Mouse (Mus musculus): ENCODE results near the gene Ankef1.
A peak's percentile ranks its signal among the peaks of the same experiment; 100 is the strongest.

Gene Ankef1

GRCm38 (mm10) chr2:136501651-136502050 is at the start of gene Ankef1:
Gene Ankef1, plus strand, starts transcription at chr2:136501910.
- DNase-seq (ENCODE audit: low spot score) = no peak

- DNase-seq (ENCODE audit: low spot score) = no peak
These were observed 45.2 kb upstream of the Ankef1 start for GRCm38 (mm10) chr2:136456468-136456867.

GRCm38 (mm10) chr2:136456875-136457274 is 44.8 kb upstream of the Ankef1 start:
- no peak for DNase-seq (ENCODE audit: low spot score)

GRCm38 (mm10) chr2:136477656-136478055 is 24.1 kb upstream of the Ankef1 start:
- no peak for DNase-seq (ENCODE audit: low spot score)

DNA sequence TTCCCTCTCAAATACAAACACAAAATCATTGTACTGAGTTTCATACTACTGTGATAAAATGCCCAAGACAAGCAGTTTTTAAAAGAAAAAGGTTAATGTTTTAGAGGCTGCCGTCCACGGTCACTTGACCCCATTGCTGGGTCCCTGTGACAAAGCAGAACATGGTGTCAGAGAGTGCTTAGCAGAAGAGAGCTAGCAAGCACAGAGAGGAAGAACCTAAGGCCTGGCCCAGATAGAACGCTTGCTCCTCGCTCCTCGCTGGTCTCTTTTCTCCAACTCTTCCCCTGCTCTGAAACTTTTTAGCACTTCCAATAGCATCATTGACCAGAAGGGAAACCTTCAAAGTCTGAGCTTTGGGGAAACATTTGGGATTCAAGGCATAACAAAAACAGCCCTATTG is 19.4 kb upstream of the Ankef1 start:
- DNase-seq (ENCODE audit: low spot score) = no peak

DNA sequence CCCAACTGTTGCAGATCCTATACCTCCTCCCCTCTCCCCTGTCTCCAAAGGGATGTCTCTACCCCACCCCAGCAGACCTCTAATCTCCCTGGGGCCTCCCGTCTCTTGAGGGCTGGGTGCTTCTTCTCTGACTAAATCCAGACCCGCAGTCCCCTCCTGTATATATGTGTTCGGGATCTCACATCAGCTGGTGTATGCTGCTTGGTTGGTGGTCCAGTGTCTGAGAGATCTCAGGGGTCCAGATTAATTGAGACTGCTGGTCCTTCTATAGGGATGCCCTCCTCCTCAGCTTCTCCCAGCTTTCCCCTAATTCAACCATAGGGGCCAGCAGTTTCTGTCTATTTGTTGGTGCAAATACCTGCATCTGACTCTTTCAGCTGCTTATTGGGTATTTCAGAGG is 18.7 kb upstream of the Ankef1 start:
- no peak for DNase-seq (ENCODE audit: low spot score)

DNA sequence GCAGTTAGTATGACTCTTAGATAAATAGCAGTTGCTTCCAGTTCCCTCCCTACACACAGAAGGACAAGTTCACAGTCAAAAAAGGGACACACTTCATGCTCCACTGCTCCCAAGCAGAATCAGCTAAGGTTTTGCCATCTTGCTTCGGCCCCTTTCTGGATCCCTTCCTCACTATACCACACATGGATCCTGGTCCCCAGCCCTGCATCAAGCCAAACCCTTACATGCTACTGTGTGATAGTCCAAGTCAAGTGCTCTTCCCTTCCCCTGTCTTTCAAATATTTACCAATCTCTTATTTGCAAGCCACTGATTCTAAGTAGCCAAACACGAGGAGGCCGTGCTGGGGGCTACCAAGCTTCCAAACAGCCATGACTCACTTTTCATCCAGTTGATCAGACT is 16.8 kb upstream of the Ankef1 start:
- DNase-seq (ENCODE audit: low spot score) = no peak

- DNase-seq (ENCODE audit: low spot score) = no peak
These were observed 16.3 kb upstream of the Ankef1 start for GRCm38 (mm10) chr2:136485401-136485800.

DNA sequence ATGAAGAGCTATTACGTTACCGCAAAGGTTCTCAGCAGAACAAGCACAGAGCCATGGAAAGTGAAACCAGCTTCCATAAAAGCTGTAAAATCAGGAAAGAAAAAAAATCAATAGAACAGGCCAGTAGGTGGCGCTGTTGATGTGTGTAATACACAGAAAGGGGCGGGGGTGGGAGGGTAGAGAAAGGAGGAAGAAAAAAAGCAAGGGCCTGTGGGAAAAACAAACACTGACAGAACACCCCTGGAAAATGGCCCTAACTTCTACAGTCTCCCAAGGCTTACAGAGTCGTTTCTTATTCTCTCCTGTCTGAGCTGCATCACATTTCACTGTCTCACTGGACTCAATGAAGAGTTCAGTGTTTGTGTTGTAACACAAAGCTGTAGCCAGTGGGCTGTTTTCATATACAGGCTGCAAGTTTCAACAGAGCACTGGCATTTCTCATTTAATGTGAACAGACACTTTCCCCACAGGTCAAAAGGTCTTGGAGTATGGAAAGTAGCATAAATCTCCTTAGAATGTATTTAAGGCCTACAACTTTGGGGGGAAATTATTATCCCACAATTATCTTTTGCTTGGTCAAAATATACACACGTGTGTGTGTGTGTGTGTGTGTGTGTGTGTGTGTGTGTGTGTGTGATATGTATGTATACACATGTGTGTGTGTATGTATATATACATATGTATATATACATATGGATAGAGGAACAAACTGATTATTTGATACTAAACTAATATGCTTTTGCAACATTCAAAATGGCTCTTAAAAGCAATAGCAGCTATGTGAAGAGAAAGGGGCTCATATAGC is 15.7 kb upstream of the Ankef1 start:
- peak; percentile 85 for DNase-seq (ENCODE audit: low spot score)

DNA sequence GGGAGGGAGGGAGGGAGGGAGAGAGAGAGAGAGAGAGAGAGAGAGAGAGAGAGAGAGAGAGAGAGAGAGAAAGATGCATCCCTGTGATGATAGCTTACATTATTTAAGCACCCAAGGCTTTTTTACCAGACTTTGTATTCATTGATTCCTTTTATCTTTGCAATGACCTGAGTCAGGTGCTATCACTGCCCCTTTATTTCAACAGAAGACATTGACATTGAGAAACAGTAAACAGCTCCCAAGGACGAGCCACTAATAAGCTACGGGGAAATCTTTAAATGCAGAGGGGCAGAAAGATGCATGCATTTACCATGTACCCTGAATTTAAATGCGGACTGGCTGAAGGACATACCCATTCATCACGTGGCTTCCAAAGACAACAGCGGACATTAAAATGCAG is 14.7 kb upstream of the Ankef1 start:
- no peak for DNase-seq (ENCODE audit: low spot score)

GRCm38 (mm10) chr2:136511073-136511472 is 9.4 kb downstream of the Ankef1 start:
- DNase-seq (ENCODE audit: low spot score) = no peak

- DNase-seq (ENCODE audit: low spot score) = no peak
These were observed 10.0 kb downstream of the Ankef1 start for GRCm38 (mm10) chr2:136511756-136512155.

DNA sequence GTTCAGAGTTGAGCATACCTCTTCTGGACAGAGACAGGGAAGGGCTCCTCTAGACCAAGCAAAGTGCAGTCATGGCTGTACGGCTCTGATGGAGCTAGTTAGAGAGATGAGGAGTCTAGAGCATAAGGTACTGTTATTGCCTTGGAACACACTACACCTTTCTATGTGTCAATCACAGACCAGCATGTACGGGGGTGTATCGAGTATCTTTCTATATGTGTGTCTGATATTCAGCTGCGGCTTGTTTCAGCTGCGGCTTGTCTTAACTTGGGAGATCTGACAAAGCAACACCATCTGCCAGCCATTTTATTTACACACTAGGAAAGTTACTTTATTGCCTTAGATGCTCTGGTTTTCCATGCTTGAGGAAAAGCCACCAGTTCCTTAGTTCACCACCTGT is 11.1 kb downstream of the Ankef1 start:
- DNase-seq (ENCODE audit: low spot score) = no peak

- DNase-seq (ENCODE audit: low spot score) = no peak
These were observed 12.1 kb downstream of the Ankef1 start for GRCm38 (mm10) chr2:136513806-136514205.

DNA sequence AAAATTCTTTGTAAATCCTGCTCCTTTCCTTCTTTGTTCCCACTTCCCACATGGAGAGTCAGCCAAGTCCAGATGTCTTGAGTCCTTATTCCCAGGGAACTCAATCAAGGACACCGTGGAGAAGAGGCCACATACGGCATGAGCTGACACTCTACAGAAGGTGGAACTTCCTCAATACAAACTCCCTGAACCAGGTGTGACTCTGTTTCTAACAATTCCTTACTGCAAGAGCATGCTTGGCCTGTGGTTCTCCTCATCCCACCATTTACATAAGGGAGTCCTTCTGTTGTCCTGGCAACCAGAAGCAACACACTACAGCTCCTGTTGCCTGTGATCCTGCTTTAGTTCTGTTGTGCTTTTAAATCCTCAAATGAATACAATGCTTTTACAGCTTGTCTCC is 13.8 kb downstream of the Ankef1 start:
- no peak for DNase-seq (ENCODE audit: low spot score)

- no peak for DNase-seq (ENCODE audit: low spot score)
These were observed 27.2 kb downstream of the Ankef1 start for GRCm38 (mm10) chr2:136528937-136529336.

GRCm38 (mm10) chr2:136532033-136532432 is 30.3 kb downstream of the Ankef1 start:
- peak; percentile 94 for DNase-seq (ENCODE audit: low spot score)

DNA sequence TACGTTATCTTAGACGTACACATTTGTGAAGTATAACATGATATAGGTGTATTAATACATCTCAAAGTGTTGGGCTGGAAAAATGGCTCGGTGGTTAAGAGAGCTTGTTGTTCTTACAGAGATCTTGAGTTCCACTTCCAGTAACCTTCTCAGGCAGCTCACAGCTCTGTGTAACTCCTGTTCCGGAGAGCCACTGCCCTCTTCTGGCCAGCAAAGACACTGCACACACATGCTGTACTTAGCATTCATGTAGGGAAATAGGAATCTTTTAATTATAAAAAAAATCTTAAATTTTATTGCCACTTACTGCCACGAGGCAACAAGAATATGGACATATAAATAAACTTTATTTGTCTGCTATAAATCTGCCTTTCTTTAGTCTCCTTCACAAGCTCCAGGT is 56.3 kb downstream of the Ankef1 start:
- DNase-seq (ENCODE audit: low spot score) = no peak

- no peak for DNase-seq (ENCODE audit: low spot score)
These were observed 60.6 kb downstream of the Ankef1 start for GRCm38 (mm10) chr2:136562336-136562735.

- DNase-seq (ENCODE audit: low spot score) = peak; percentile 67
These were observed 69.1 kb downstream of the Ankef1 start for GRCm38 (mm10) chr2:136570856-136571255.

GRCm38 (mm10) chr2:136582762-136583161 is 81.1 kb downstream of the Ankef1 start:
- no peak for DNase-seq (ENCODE audit: low spot score)

- peak; percentile 13 for DNase-seq (ENCODE audit: low spot score)
These were observed 87.1 kb downstream of the Ankef1 start for GRCm38 (mm10) chr2:136588811-136589210.

GRCm38 (mm10) chr2:136596451-136596850 is 94.7 kb downstream of the Ankef1 start:
- DNase-seq (ENCODE audit: low spot score) = peak; percentile 61

DNA sequence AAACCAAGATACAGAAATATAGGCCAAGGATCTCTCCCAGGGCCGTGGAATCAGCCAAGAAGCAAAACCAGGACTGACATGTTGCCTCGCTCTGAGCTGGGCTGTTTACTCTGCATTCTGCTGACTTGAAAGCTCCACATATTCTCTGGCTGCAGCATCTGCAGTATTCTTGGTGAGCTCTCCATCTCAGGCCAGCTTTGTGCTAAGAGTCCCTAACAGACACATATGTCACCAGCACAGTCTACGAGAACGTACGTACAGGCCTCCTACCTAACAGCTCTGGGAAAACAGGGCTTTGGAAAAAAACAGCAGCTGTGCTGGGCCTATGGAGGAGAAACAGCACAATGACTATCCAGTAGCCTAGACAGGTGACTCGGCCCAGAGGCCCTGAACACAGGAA is 97.0 kb downstream of the Ankef1 start:
- DNase-seq (ENCODE audit: low spot score) = no peak
